Mouse (Mus musculus) hindbrain, embryonic 12.5 days (tissue): ENCODE data around the gene Catsperz. TPM values are rescaled to one million over a fixed set of nuclear protein-coding genes. Genes with fewer than 3 reads are reported as not detected.

ENCODE experiments used
- ATAC-seq: fragments of 200-750 bp; cut with Nextera tagmentation; 2 replicates; pipeline ENCODE4 v1.8.0; 2017; ENCODE audit warnings: moderate TSS enrichment; ENCODE audit not compliant: low FRiP score
- H3K27ac ChIP-seq: fragments of 300-500 bp; sonication (generic); 2 replicates; pipeline ENCODE4 v1.5.1; 2016; ENCODE audit warnings: mild to moderate bottlenecking
- H3K27me3 ChIP-seq: fragments of 300-500 bp; sonication (generic); 2 replicates; pipeline ENCODE4 v1.6.1; 2016; ENCODE audit warnings: mild to moderate bottlenecking
- H3K36me3 ChIP-seq: fragments of 300-500 bp; sonication (generic); 2 replicates; pipeline ENCODE4 v1.6.1; 2016; ENCODE audit warnings: mild to moderate bottlenecking
- H3K4me1 ChIP-seq: fragments of 300-500 bp; sonication (generic); 2 replicates; pipeline ENCODE4 v1.6.1; 2016
- H3K4me2 ChIP-seq: fragments of 300-500 bp; sonication (generic); replicated peaks from 2 replicates; pipeline ENCODE4 v1.6.1; 2016; ENCODE audit warnings: mild to moderate bottlenecking
- H3K4me3 ChIP-seq: fragments of 300-500 bp; sonication (generic); 2 replicates; pipeline ENCODE4 v1.5.1; 2016; ENCODE audit warnings: mild to moderate bottlenecking
- H3K9ac ChIP-seq: fragments of 300-500 bp; sonication (generic); 2 replicates; pipeline ENCODE4 v1.6.1; 2016; ENCODE audit warnings: mild to moderate bottlenecking, moderate library complexity
- H3K9me3 ChIP-seq: fragments of 300-500 bp; sonication (generic); replicated peaks from 2 replicates; pipeline ENCODE4 v1.6.1; 2016; ENCODE audit warnings: mild to moderate bottlenecking
- WGBS: fragments of 180-500 bp; shearing (Covaris S2); methylation state at CpG from one replicate; pipeline ENCODE4 v1.1.7; 2016; 5-methylcytosine and 5-hydroxymethylcytosine counted together
- polyA plus RNA-seq: library from polyadenylated mRNA; unstranded; fragments of >200 nt; fragmentation: Nextera tagmentation; extraction: Ambion mirVana; gene quantifications from 2 replicates; pipeline ENCODE4 v1.2.1, GENCODE M21; 2016

The Catsperz gene
- polyA plus RNA-seq, 1 experiment from 2014 or later = not detected

DNA sequence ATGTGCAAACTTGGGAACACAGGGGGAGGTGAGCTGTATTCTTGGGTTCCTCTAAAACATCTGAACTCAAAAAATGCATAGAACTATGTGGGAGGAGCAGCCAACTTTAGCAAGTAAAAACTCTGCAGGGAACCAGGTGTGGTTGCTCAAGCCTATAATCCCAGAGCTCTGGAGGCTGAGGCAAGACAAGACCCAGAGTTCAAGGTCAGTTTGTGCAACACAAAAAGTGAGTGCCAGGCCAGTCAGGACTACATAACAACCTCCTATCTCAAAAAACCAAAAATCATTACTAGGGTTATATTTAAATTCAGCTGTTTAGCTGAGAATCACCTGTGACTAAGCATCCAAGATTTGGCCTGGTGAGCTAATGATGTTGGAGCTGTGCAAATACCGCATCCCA lies 6.8 kb upstream of the Catsperz start:
- no peaks in the 10 kb centered on the region for H3K36me3 ChIP-seq
- peaks cover 92% of the 10 kb centered on the region for H3K27me3 ChIP-seq
- peaks cover 14% of the 10 kb centered on the region for H3K4me1 ChIP-seq
- 43% methylated on average over 1 of the region's 1 CpGs for WGBS
- H3K9ac ChIP-seq = no peak overlapping the region
- no peaks in the 10 kb centered on the region for H3K9me3 ChIP-seq
- no peak overlapping the region for H3K27ac ChIP-seq
- H3K4me3 ChIP-seq = no peak overlapping the region
- no peak for ATAC-seq
- no peak overlapping the region for H3K4me2 ChIP-seq

DNA sequence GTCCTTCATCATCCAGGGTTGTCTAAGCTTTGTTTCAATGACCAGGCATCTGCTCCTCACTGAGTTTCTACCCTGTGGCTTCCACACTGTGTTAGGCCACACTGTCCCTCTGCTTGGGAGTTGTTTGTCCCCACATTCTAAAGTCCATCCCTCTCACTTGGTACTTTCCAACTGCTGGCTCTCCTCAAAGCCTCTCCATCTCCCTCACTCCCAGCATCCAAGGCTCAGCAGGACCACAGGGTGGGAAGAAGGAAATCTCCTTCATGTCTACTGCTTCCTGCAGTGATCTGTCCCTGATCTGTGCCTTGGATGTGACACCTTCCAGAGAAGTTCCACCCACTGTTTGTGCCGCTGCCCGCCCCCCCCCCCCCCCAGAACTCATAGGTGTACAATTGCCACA lies 5.8 kb upstream of the Catsperz start:
- Histone ChIP-seq H3K27me3 (peaks cover 97% of the 10 kb centered on the region), H3K36me3 (no peaks in the 10 kb centered on the region), H3K9ac (no peak overlapping the region), H3K9me3 (no peaks in the 10 kb centered on the region), H3K4me2 (no peak overlapping the region), H3K4me3 (no peak overlapping the region), H3K4me1 (peaks cover 21% of the 10 kb centered on the region), H3K27ac (no peak overlapping the region)
- ATAC-seq = no peak
- WGBS = 0% methylated on average over 2 of the region's 2 CpGs

DNA sequence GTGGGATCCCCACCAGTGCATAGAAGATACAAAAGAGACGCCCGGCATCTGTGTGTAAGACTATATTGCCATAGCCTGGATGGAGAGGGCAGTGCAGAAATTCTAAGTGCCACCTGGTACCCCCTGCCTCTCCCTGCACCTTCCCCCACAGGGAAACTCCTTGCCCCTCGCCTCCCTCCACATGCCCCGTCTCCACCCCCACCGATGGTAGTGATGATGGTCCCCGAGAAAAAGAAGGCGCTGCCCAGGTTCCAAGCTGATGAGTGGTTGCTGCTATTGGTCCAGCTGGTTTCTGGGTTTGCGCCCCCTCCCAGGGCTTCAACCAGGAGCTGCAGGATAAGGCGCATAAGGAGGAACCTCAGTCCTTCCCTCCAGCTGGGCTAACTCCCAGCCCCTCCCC lies 2.9 kb upstream of the Catsperz start:
- Histone ChIP-seq H3K4me3 (no peak overlapping the region), H3K27me3 (peaks cover 95% of the 10 kb centered on the region), H3K4me2 (no peak overlapping the region), H3K4me1 (peaks cover 17% of the 10 kb centered on the region), H3K36me3 (no peaks in the 10 kb centered on the region), H3K9ac (no peak overlapping the region), H3K27ac (no peak overlapping the region), H3K9me3 (no peaks in the 10 kb centered on the region)
- no peak for ATAC-seq
- WGBS = 14% methylated on average over 9 of the region's 9 CpGs

DNA sequence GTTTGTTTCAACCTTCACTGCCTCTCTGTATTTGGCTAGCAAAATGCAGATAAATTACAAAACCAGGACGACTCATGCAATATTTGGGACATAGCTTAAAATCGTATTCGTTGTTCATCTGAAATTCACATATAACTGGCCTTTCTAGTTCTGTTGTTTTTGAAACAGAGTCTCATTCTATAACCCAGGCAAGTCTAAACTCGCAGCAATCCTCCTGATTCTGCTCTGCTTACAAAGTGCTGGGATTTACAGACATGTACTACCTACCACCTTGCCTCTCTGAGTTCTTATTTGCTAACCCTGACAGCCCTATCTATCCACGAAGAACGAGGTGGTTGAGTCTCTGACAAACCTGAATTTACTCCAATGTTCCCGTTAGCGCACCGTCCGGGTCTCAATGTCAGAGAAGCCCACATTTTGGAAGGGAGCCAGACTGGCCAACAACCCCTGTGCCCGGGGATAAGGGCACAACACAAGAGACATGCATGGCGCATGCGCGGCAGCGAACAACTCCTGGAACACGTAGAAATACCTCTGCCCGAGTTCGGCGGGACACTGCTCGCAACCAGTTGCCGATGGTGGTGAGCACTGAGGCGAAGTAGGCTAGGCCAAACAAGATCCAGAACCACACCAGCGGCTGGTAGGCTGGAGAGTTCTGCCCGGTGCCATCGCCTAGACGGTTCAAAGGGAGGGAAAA lies 1.5 kb upstream of the Catsperz start:
- H3K27me3 ChIP-seq = peaks cover 90% of the 10 kb centered on the region
- H3K9me3 ChIP-seq = no peaks in the 10 kb centered on the region
- WGBS = 12% methylated on average over 26 of the region's 26 CpGs
- H3K4me2 ChIP-seq = peak overlapping the region; percentile 38
- H3K4me3 ChIP-seq = peak overlapping the region; percentile 22
- H3K9ac ChIP-seq = no peak overlapping the region
- H3K27ac ChIP-seq = no peak overlapping the region
- no peaks in the 10 kb centered on the region for H3K36me3 ChIP-seq
- H3K4me1 ChIP-seq = peaks cover 25% of the 10 kb centered on the region
- no peak for ATAC-seq

DNA sequence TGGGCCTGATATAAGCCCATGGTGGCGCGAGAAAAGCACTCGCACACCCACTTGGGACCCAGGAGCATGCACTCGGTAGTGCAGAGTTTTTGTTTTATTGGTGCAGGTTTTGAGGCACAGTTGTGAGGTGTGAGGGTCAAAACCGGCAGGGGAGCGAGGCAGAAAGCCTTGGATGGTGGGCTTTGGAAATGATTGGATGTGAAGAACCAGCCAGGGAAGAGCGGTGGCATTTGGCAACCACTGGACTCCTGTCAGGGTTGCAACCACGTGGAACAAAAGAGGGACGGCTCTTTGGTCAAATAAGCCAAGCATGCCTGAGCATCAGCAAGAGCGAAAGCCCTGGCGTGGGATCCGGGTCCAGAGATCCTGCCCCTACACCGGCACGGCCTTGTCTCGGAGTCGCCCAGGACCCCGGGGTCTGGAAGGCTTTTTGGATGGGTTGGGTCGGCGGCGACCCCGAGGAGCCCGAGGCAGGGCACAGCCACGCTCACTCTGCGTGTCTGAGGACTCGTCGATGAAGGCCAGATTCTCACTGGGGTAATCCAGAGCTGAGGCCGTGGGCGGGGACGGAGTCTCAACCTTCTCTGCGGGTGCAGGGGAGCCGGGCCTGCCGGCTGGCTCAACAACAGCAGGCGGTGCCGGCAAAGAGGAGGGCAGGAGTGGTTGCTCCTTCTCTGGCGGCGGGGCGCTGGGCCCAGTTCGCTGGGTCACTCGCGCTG lies 590 bp upstream of the Catsperz start:
- 3% methylated on average over 36 of the region's 40 CpGs for WGBS
- no peak for ATAC-seq
- Histone ChIP-seq H3K27me3 (peaks cover 80% of the 10 kb centered on the region), H3K4me2 (no peak overlapping the region), H3K9me3 (no peaks in the 10 kb centered on the region), H3K4me1 (peaks cover 28% of the 10 kb centered on the region), H3K4me3 (0 out of 2 replicates have a peak overlapping the region, but pooled peaks have one; percentile 7), H3K36me3 (no peaks in the 10 kb centered on the region), H3K9ac (no peak overlapping the region), H3K27ac (no peak overlapping the region)

DNA sequence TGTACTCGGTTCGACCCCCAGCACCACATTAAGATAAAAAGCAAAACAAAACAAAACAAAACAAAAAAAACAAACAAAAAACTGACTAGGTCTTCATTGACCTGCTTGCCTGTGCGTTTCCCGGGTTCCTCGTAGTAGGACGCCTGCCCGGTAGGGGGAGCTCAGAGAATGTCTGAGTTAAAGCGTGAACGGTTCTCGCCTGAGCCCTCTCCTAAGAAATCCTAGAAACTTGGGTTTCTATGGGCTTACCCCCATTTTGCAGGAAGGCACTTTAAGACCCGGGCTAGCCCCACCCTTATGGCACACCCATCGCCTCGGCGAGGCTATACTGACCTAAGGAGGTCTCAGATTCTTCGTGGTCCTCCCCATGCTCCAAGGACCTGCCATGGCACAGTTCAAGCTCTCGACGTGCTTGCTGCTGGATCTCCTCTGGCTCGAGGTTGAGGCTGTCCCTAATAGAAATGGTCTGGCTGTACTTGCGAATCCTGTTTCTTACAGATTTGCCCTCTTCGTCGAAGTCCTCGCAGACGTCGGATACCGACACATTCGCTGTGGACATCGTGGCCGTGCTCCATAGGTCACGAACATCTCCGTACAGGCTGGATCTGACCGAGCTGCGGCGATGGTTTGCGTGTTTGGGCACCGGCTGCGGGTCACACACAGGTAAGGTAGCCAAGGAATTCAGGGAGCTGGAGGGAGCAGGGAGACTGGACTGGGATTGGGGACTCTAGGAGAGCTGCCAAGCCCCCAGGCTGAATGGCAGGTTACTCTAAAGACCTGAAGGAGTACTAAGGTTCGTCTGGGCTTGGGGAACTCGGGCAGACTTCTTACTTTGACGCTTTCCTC lies 496 bp downstream of the Catsperz start:
- Histone ChIP-seq H3K4me1 (peaks cover 38% of the 10 kb centered on the region), H3K27me3 (peaks cover 71% of the 10 kb centered on the region), H3K27ac (no peak overlapping the region), H3K9ac (no peak overlapping the region), H3K4me3 (no peak overlapping the region), H3K9me3 (no peaks in the 10 kb centered on the region), H3K4me2 (0 out of 2 replicates have a peak overlapping the region, but pooled peaks have one; percentile 13), H3K36me3 (no peaks in the 10 kb centered on the region)
- 4% methylated on average over 39 of the region's 39 CpGs for WGBS
- ATAC-seq = no peak

DNA sequence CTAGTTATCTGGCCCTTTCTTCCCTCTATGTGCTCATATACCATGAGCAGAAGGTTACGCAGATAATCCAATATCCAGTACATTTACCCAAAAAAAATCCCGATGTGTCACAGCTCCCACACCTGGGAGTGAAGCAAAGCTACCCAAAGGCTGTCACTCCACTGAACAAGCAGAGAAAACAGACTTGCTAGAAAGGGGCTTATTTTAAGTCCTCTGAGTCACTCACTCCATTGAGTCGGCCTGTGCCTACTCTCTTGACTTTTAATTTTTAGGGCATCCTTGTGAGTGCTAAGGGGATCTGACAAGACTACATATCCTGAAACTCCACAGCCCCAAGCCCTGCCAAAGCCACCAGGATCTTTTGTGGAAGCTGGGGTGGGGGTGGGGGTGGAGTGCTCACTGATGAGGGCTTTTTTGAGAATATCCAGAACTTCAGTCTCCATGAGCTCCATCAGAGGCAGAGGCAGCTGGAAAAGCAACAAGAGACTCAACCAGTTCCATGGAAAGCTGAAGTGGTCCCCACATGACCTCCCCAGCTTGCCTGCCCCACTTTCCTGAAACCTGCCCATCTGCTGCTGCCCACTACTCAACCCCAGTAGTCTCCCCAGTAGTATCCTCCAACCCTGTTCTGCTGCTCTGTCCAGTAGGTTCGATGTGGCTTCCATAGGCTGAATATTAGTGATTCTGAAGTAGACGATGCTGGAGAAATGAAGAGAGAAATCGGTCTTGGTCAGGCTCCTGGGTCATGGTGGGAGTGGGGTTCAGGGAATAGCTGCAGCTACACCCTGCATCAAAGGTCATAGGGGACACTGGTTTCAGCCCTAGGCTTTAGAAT lies 2.1 kb downstream of the Catsperz start:
- Histone ChIP-seq H3K9ac (no peak overlapping the region), H3K4me3 (0 out of 2 replicates have a peak overlapping the region, but pooled peaks have one; percentile 88), H3K4me2 (no peak overlapping the region; the same call in 1 of the 2 replicates), H3K9me3 (no peaks in the 10 kb centered on the region), H3K4me1 (peaks cover 41% of the 10 kb centered on the region), H3K27me3 (peaks cover 57% of the 10 kb centered on the region), H3K36me3 (peaks cover 6% of the 10 kb centered on the region; the same call in 1 of the 2 replicates), H3K27ac (no peak overlapping the region)
- 60% methylated on average over 6 of the region's 6 CpGs for WGBS
- ATAC-seq = no peak

DNA sequence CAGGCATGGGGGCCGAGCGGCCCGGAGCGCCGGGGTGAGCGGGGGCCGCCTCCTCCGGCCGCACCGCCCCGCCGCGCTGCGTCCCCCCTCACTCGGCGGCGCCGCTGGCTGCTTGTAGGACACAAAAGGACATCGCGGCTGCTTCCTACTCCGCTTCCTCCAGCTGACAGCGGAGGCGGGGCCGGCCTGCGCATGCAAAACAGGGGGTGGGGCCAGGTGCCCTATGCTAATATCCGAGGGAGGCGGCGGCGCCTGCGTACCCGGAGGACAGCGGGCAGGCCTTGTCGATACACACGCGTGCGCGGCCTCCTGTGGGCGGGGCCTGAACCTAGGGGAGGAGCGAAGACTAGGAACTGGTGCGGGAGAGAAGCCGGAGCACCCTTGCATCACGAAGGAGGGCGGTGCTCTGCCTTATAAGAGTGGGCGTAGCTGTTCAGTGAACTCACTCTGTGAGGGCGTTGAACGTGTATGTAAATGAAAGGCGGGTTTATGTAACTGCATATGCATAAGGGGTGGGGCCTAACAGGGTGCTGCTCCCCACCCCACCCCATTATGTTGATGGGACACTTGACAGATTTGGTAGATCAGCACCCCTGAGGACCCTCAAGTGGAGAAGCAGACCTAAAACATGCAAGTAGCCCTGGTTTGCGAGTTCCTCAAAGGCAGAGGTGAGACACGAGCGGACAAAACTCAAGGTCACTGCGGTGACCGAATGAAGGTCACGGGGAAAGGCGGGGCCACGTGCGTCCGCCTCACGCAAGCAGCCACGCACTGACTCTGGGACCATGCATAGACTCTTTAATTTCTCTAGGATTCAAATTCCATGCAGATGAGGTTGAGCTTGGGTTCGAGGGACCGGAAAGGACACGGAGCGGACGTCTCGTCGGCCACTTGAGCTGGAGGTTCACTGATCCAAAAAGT lies 3.3 kb downstream of the Catsperz start, which contains the start of gene Esrra:
TSS of gene Esrra (minus strand) at position 167 of the 921 bp plus-strand sequence.
- peak; percentile 94 for ATAC-seq
- no peaks in the 10 kb centered on the region for H3K9me3 ChIP-seq
- H3K4me1 ChIP-seq = peaks cover 40% of the 10 kb centered on the region
- peaks cover 7% of the 10 kb centered on the region; the same call in 1 of the 2 replicates for H3K36me3 ChIP-seq
- peaks cover 45% of the 10 kb centered on the region for H3K27me3 ChIP-seq
- H3K27ac ChIP-seq = peak within 1 kb of the TSS; percentile 95
- peak within 1 kb of the TSS; percentile 94 for H3K9ac ChIP-seq
- H3K4me2 ChIP-seq = peak within 1 kb of the TSS; percentile 97
- 1% methylated on average over 57 of the region's 66 CpGs for WGBS
- peak within 1 kb of the TSS; percentile 88 for H3K4me3 ChIP-seq

DNA sequence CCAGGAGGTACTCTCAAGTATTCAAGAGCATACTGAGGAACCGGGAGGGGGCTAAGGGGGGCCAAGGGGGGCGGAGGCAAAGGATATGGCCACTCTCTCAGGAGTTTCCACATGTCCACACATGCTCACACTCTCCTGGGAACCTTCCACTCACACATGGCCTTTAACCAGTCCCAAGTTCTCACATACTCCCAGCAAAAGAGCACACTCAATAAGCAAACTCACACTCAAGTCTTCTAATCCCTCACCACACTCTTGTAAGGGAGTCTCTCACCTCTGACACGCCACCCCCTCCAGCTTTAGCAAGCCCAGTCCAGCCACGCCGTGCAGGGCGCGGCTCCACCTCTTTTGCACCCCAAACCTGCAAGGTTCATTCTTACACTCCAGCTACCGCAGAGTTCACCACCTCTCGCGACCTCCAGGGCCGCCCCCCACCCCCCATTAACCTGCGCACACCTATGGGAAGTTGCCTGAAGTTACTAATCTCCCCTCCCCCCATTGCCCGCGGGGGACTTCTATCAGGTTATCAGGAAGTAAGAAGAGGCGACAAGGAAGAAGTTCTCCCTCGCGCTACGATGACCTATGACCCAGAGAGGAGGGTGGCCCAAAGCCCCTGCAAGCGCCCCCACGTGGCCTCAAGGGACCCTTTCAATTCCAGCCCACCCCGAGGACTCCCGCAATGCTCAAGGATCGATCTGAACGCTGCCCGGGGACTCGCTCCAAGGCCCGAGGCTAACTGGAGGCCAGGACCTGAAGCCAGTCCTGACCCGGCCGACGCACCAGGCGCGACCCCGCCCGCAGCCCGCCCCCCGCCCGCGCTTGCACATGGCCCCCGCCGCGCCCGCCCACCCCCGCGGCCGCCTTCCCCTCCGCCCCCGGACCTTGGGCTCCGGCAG lies 4.2 kb downstream of the Catsperz start:
- Histone ChIP-seq H3K9me3 (no peaks in the 10 kb centered on the region), H3K4me2 (peak overlapping the region; percentile 97), H3K27me3 (peaks cover 36% of the 10 kb centered on the region), H3K4me3 (peak overlapping the region; percentile 88), H3K27ac (peak overlapping the region; percentile 95), H3K4me1 (peaks cover 34% of the 10 kb centered on the region), H3K9ac (peak overlapping the region; percentile 94), H3K36me3 (peaks cover 7% of the 10 kb centered on the region; the same call in 1 of the 2 replicates)
- WGBS = 2% methylated on average over 35 of the region's 48 CpGs
- peak; percentile 24; the same call in 1 of the 2 replicates for ATAC-seq
